Mouse (Mus musculus) liver, embryonic 14.5 days (tissue): Measurements from ENCODE around the gene Uvssa.

Source experiments
- CTCF ChIP-seq: IDR thresholded peaks from 2 replicates; pipeline ENCODE4 v1.5.1; 2016; ENCODE audit warnings: antibody characterized with exemption, low read depth, control low read depth
- EP300 ChIP-seq: IDR thresholded peaks from 2 replicates; pipeline ENCODE4 v1.6.1; 2016; ENCODE audit warnings: antibody characterized with exemption, low read depth

DNA sequence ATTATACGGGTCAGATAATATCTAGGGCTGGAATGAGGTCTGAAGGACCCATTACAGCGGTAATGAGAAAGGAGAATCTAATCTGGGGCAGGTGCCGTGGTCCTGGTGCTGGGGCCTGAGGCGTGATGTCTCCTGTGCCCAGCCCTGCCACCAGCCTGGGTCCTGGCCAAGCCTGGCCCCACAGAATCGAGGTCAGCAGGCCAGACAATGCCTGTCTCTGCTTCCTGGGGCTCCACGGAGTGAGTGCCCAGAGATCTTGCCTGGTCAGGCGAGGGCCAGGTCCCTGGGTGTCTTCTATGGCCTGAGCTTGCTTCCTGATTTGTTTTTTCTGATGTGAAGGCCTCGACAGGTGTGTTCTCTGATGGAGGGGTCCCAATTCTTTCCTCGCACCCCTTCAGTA lies 65.4 kb downstream of the Uvssa start:
- TF ChIP-seq EP300, result no peak
- no peak for TF ChIP-seq CTCF
